Mouse (Mus musculus) inflammation-experienced regulatory T-cells, adult 6 months (primary cell): ENCODE results near the gene 2010111I01Rik. TPM values are rescaled to one million over a fixed set of nuclear protein-coding genes. Genes with fewer than 3 reads are reported as not detected.
A peak's percentile ranks its signal among the peaks of the same experiment; 100 is the strongest.

ENCODE experiments used
- ATAC-seq: one replicate; pipeline ENCODE4 v1.8.0; 2017
- polyA plus RNA-seq, 3 experiments: library from polyadenylated mRNA; unstranded; fragments of 100-300 nt; shearing (Covaris generic); gene quantifications; one replicate each; pipeline ENCODE4 v1.2.1; 2017

2010111I01Rik gene
- polyA plus RNA-seq, 3 experiments from 2014 or later: 191 to 238 (median 213) TPM

DNA sequence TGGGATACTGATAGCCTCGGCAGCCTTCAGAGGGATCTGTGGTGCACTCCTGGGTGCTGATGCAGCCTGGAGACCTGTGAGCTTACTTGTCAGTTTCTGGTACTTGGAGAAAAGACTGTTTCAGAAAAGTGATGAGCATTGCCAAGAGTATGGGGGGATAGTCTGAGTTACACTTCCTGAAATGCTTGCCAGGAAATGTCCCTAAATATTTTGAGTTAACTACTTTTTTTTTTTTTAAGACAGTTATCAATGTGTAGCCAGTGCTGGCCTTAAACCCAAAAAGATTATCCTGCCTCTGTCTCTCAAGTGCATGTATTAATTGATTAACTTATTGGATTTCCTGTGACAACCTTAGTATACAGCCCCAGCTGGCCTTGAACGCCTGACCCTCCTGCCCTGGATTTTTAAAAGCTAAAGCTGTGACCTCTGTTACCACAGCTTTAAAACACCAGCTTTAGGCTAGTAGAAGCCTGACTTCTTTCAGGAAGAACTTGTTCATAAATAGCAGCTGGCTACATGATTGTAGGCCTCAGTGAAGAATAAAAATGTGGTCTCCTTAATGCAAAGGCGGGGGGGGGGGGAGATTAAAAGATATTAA is 150.6 kb downstream of the 2010111I01Rik start:
- no peak for ATAC-seq

DNA sequence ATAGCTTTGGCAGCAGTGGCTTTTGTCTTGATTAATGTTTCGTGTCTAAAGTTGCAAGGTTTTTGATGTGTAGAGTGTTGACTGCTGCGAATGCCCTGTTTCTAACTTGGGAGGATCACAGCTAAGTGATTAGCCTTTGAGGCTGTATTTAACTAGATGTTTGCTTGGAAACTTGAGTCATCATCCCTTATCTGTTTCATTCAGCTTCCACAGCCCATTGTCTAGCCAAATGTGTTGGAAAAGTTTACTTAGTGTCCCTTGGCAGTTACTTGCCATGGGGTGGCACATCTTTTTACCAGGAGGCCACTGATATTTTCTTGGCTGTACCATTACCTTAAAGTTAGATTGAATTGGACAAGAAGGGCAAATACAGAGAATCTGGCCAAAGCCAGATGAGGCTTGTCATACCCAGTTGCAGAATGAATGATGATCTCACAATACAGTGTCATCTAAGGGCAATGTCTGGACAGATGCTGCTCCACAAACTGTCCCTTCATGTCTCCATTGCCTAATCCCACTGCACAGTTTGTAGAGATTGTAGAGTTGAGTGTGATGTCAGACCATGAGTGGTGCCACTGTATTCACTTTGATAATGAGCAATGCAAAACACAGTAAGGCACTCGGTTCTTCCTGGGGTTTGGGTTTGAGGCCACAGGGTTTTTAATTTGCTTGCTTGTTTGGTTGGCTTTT is 152.9 kb downstream of the 2010111I01Rik start:
- ATAC-seq: no peak

DNA sequence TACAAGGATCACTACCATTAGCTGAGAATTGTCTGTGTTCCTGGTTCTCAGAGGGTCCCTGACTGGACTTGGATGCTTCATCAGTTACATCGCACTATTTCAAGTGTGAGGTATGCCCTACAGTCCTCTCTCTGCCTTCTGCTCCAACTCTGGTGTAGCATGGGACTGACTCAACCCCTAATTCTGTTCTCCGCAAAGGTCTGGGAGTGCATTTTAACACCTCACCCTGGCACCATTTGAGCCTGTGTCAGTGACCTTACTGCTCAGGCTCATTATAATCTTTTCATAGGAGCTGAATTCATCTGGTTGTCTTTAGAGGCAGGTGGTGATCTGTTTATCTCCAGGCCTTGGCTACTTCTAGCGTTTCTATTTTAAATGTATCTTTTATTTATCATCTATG is 154.0 kb downstream of the 2010111I01Rik start:
- no peak for ATAC-seq

DNA sequence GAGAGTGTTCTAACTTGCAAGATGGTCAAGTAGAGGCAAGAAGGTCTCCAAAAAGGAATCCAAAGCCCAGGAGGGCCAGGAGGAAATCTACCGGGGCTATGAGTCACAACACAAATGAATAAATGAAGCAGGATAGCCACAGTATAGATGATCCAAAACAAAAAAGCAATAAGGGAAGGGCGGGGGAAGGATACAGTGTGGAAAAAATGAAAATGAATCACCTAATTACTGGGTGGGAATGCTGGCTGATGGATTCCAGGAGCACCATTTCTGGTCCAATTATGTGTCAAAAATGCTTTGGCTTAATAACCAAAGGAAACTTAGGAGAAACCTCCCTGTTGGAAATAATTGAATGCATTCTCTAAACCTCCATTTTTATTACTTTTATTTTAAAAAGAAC is 155.6 kb downstream of the 2010111I01Rik start:
- no peak for ATAC-seq

DNA sequence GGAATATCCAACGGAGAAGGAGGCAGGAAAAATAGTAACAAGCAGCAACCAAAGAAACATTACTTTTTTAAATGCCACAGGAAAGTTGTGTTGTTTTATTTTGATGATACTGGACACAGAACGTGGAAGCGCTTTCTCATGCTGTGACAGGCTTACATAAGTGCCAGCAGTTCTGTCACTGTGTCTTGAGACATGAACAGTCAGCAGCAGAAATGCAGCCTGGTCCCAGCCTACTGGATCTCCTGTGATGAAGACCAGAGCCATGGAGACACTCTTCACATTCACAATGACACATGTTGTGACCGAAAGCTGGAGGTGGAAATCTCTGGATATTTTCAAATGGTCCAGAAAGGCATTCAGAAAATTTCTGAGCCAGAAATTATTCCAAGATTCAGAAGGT is 157.1 kb downstream of the 2010111I01Rik start:
- no peak for ATAC-seq

DNA sequence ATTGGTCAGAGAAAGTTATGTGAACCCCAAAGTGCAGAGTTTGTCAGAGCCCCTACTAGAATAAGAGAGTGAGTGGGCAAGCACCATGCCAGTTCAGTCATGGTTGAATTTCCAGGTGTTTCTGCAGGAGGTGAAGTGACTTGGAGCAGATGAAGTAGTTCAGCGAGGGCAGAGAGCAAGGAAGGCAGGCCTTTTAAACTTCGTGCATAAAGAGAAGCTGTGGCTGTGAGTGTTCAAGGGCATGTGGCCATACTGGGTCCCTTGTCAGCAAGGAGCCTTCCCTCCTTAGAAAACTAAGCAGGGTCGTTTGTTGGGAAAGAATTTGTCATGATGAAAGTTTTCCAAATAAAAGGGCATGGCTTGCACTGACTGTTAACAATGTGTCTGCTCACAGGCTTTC is 161.5 kb downstream of the 2010111I01Rik start:
- no peak for ATAC-seq

DNA sequence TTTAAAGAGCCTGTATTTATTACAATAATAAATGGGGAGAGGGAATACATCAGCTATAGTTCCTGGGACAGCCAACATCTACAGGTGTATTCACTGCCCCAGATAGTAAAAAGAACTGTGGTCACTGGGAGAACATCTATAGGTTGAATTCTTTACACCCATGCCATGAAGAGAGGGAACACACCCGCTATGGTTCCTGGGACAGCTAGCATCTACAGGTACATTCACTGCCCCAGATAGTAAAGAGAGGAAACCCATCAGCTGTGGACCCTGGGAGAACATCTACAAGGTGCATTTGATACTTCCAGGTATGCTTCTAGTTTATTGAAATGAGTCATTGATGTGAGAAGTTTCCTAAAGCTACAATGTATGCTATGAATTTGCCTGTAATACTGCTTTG is 162.8 kb downstream of the 2010111I01Rik start:
- ATAC-seq: no peak

DNA sequence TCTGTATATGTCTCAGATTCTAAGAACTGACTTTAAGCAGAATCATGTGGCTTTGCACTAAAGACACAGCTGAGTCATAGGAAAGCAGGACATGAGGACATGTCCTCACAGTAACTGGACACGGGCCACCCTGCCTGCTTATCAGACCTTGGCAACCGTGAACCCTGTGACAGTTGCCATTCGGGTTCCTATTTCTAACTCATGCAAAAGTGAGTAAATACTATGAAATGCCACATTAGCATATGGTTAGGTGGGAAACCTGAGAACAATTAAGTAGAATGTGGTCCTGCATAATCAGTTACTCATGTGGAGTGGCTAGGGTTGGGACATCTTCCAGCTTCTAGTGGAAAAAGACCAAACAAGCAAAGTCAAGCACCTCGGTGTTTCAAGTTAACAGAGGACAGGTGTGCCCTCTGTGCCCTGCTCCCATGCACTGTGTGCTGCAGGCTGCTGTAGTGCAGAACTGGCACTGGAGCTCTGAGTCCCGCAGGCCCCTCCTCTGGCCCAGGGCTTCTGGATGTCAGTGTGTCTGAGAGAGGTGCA is 170.3 kb downstream of the 2010111I01Rik start:
- ATAC-seq: no peak

DNA sequence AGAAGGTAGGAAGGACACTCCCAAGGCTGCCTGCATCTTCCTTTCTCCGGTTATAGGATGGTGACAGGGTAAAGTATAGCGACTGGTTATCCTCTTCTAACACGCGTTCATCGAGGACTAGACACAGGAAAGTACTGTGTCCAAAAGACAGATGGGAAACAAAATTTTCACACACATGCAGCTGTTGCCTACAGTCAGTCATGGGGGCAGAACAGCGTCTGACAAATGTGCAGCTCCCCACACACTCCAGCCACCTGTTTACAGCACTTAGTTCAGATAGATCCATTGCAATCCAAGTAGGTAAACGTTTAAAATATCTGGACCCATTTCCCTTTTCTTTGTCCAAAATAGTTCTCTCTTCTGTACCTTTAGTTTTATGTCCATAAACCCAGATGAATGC is 171.3 kb downstream of the 2010111I01Rik start:
- ATAC-seq: no peak

DNA sequence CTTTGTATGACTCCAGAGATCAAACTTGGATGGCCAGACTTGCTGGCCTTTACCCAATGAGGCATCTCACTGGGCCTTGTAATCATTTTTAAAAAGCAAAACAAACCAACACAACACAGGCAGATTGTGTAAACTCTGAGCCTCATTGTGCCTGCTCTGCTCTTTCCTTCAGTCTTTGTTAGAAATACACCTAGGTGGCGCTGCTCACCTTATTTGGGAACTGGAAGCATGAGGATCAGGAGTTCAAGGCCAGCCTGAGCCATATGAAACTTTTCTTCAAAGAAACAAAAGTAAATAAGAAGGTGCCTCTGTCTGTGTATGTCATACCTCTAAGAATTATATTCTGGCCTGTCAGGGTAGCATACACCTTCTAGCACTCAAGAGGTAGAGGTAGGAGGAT is 172.1 kb downstream of the 2010111I01Rik start:
- ATAC-seq: no peak

DNA sequence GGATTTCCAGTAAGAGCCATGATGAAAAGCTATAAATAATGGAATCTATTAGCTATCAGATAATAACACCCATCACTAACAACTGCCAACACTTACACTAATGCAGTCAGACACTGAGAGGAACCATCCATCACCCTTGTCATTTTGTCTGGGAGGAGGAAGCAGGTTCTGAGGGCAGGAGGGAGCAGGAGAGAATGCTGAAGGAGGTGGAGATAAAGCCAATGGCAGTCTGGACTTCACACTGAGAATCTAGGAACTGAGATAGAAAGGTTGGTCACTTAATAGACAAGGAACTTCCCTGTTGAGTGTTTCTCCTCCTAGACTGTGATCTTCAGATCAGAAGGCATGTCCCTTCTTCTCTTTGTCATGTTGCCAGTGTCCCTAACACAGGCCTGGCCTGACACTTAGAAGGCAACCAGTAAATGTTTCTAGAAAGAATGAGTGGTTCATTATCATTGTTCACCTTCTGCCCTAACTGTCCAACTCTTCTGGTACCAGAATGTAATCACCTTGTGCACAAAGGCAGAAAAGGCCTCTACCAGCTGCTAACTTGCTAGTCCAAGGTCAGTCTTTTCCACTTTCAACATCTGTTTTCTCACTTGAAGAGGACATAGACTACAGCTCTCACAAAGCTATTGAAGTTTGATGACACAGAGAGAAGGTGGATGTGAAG is 173.8 kb downstream of the 2010111I01Rik start:
- ATAC-seq: no peak

DNA sequence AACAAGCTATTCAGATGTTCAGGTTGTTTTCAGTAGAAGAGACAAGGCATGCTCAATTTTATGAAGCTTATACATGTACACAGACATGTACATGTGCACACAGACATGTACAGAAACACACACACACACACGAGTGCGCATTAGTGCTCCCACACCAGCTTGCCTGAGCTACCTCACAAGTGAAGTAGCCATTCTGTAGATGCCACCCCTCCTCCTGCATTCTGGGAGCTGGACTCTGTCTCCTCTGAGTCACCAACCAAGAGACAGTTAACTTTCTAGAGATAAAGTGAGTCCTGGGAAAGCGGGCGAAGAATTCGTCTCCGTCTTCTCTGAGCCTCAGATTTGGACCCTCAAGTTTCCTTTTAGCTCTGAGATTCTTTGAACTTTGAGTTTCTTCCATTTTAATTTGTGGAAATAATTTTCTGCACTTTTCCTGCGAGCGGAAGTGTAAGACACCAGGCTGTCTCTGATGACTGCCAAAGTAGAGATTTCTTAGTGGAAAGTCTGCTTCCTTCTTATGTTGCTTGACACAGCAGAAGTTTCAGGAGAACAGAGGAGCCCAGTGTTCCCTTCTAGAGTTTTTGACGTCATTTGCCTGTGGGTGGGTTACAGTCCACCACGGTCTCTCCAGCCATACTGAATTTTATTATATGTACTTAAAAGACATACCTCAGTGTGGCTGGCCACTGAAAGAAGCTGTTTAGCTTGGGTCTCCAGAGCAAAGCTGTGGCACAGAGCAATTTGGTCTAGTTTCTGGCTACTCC is 175.0 kb downstream of the 2010111I01Rik start:
- no peak for ATAC-seq

DNA sequence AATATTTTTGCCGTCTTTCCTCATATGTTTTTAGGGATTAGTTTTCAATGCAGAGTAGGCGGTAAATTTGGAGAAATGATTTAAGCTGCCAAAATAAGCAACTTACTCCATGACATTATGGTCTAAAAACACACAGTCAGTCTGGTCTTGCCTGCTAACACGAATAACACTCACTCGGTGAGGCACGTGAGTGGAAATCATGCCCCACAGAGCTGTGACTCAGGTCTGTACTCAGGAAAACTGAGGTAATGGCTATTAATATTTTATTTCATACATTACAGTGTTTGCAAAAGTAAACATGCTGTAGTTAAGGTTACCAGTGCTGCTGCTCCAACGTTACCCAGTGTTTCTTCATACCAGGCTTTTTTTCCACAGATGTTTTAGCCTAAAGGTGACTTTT is 176.1 kb downstream of the 2010111I01Rik start:
- ATAC-seq: peak; percentile 67

DNA sequence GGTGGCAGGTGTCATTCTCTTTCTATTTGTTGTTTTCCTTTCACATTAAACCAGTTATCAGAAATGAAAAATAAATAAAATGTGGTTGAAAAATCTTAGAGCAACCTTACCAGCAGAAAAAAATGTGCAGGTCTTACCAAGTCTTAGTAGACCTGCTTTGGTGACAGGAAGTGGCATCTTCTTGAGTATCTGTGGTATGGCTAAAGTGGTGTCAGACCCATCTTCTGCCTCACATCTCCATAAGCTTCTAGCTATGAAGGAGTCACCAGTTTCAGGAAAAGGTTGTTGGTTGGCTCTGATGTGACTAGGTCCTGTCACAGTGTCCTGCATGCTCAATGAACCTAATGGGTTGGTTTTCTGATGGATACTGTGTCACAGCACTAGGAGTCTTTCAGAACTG is 176.6 kb downstream of the 2010111I01Rik start:
- ATAC-seq: peak; percentile 74

DNA sequence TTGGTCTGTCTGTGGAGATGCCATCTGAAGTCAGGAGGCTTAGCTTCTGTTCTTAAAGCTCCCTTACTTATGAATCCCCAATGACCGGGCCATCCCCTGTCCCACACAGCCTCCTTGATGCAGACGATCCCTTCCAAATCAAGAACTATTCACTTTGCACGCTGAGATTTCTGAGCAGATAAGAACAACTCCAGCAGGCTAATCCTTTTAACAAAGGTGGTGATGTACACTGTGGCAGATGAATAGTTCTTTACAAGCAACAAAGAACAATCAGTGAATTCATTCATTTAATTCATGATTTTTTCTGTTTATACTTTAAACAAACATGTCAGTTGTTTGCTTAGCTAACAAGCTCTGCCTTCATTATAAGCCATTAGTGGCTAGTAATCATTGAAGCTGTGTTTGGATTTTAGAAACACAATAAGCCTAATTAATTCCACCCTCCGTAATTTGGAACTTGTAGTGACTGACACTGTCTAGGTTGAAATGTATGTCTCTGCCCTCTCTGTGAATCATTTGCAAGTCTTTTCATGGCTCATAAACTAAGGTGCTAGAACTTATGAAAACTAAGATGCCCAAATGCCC is 182.0 kb downstream of the 2010111I01Rik start:
- no peak for ATAC-seq

DNA sequence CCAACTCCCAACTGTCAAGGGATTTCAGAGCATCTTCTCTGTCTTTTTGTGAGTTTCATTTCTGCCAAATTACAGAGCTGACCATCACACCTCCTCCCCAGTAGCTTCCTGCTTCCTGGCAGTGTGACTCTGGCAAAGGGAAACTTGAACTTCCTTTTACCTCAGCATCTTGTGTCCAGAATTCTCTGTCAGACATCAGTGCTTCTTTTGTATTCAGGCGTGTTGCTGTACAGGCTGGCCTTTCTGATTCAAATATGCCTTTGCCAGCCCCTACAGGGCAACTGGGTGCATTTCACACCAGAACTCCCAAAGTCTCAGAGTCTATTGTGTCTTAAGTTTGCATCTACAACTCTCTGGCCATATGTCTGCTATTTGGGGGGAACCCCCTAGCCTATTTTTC is 183.5 kb downstream of the 2010111I01Rik start:
- no peak for ATAC-seq

DNA sequence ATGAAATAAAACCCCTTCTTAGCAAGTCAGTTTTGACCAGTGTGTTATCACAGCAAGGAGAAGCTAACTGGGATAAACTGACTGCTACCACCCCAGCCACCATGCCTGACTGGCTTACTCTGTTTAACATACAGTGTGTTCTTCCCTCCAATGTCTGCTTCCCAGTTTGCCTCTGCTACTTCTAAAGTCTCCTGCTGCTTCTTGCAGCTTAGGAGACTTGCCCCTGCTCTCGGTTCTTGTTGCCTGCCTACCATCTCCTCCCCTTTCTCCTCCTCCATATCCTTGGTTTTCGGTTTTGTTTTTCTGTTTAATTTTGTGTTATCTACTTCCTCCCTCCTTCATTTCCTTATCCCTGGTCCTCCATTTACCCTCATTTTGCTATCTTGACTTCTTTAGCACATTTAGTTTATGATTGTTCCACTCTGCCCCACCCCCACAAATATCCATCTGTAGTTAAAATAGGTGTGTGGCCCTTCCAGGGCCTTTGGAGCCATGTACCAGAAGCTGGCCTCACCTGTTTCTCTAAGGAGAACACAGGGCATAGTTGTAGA is 185.9 kb downstream of the 2010111I01Rik start:
- ATAC-seq: no peak

DNA sequence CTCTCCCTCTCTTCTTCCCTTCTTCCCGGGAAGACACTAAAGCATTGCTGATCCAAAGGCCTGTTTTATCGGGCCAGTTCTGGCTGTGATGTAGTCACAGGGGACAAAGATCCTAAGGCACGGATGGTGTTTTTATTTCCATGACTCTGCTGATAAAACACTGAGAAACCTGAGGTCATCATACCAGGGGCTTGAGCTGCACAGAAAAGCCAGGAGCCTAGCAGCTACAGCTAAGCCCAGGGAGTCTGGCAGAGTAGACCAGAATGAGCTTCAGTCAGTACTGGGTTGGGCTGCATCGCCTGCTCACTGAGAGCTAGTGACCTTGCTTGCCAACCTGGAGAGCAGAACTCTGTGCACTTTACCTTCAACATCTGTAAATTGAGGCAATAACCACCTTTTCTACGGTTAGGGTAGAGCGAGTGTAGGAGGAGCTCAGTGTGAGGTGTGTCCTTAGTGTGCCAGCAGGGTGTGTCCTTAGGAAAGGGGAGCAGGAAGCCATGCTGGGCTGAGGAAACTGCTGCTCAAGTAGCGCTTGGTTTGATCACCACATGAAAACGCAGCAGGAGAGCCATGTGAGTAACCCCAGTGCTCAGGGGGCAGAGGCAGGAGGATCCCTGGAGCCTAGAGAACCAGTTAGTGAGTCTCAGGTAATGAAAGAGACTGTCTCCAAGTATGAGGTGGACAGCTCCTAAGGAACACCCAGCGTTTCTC is 186.5 kb downstream of the 2010111I01Rik start:
- ATAC-seq: no peak

DNA sequence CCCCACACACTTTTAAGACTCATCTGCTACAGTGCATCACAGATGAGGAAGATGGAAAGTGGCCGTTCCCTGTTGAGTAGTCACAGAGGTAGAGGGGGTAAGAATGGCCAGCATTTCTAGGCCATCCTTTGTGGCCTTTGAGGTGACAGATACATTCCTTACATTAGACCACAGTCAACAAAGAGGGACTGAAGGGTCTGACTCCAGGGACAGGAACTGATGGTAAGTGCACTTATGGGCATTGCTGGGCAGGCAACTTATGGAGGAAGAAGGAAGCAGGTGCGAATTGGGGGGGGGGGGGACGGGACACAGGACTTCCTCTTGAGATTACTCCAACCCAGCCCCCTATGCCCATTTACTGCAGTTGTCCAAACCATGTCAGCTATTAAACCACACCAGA is 187.8 kb downstream of the 2010111I01Rik start:
- ATAC-seq: no peak

DNA sequence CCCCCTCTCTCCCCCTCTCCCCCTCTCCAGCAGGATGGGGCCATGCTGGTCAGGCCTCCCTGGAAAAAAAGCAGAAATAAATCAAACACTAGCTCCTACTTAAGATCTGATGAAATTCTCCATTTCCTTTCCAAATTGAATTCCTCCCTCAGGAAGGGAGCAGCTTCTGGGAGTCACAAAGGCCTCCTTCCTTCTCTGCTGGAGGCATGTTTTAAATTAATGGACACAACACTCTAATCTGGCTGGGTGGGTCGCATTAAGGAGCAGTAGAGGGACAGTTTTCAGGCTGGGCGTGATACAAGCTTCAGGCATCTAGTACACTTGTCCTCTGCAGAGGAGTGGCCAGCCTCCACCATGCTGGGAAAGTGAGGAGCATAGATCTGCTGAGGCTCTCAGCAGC is 188.7 kb downstream of the 2010111I01Rik start:
- ATAC-seq: no peak

DNA sequence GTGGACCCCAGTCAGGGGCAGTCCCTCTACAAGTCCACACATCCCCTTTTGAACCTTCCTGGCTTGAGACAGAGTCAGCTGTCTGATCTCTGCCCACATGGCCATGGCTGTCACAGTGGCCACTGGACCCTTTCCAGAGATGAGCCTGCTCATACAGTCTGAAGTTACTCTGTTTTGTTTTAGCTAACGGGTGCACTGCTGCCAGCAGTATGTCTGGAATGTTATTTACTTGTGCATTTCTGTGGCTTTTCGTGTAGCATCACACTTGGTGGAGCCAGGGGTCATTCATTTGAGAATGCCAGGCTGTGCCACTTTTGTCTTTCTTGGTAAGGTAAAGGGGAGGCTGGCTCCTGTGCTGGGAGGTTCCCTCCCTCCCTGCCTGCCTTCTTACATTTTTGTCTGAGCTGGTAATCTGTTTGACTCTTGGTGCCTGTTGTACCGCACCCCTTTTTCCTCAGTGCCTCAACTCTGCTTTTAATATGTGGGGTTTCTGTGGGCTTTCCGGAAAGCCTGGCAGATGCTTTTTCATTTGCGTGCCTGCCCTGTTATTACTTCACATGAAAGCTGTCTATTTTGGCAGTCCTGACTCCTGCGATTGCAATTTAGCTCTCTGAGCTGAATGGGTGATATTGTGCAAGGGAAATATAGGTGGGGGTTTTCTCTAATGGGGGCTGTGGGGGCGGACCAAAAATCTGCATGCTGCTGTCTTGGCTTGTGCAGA is 190.3 kb downstream of the 2010111I01Rik start:
- no peak for ATAC-seq
